Mouse (Mus musculus): ENCODE results near the gene Zfp541.

GRCm38 (mm10) chr7:16046481-16047337, 14.9 kb upstream of the Zfp541 start:
- TF ChIP-seq CTCF (IDR thresholded peaks at IDR 0.05; ENCODE audit: control insufficient read depth, insufficient read depth, low read length) = no peak
- peak; percentile 86; the same call in 1 of the 2 replicates for TF ChIP-seq POLR2A (IDR thresholded peaks at IDR 0.05; ENCODE audit: borderline replicate concordance, control insufficient read depth, low read depth, low read length)
